Mouse (Mus musculus) adrenal gland, adult (tissue): ENCODE measurements around the gene Ak7.
A peak's percentile ranks its signal among the peaks of the same experiment; 100 is the strongest.

Source experiments
- DNase-seq, 2 experiments: peaks; one replicate each; pipeline ENCODE4 v3.0.0; 2022 to 2023; ENCODE audit warnings: low spot score in 1 of 2; ENCODE audit not compliant: inconsistent age in 2 of 2

Ak7 gene

DNA sequence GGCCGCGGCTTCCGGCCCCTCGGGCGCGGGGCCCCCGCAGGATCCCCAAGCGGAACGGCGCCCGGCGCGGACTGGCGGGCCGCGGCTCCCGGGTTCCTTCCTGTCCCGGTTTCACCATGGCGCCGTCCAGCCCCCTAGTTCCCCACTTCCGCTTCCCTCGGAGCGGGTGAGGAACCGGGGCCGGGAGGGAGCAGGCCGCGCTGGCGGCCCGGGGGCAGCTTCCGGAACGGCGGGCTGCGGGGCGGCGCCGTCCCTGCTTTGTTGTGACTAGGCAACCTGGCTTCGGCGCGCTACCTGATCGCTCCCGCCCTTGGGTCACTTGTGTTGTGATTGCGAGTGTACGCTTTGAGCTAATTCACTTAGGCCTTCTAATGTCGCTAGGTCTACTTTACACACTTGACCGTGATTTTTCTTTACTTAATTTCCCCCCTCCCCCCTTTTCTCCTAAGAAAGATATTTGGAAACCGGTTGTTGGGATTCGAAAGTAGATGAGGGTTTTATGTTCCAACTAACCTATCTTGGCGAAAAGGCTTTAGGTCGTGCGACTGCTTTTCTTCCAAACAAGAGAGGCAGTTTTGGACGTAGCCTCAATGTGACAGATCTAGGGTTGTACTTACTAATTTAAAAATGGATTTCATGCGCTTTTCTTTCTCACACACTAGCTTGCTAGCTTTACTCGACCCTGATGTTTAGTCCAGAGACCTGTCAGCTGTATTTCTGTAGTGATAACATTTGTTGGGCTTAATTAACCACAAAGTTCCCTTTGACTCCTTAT is 79.4 kb downstream of the Ak7 start:
- DNase-seq = peak; percentile 67 to 85

DNA sequence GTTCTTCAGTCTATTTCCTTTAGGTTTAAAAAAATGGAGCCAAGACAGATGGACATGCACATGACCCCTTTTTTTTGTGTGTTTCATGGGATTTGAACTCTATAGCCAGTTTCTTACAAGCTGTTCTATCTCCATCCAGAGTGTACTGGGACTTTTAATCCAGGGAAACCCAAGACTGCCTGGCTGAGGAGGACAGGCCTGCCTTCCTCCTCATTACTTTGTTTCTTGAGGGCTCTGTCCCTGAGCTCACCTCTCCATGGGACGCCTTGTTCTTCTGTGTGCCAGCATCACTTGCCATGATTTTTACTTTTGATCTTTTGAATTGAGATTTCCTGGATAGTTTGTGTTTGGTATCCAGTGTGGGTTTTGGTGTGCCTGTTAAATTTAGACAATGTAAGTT is 80.3 kb downstream of the Ak7 start:
- peak in 1 of 2 experiments; percentile 51 for DNase-seq

DNA sequence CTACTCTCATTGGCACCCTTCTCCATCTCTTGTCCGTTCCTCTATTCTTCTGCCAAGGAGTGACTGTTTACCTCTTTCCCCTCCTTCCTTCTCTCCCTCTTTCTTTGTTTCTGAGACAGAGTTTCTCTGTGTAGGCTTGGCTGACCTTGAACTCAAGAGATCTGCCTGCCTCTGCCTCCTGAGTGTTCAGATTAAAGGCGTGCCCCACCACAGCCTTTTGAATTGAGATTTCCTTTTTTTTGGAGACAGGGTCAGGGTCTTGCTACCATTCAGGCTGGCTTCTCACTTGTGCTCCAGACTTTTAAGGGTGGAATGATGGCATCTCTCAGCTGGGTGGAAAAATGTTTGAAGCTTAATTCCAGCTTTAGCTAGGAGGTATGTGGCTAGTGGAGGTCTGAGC is 81.8 kb downstream of the Ak7 start:
- DNase-seq = no peak

DNA sequence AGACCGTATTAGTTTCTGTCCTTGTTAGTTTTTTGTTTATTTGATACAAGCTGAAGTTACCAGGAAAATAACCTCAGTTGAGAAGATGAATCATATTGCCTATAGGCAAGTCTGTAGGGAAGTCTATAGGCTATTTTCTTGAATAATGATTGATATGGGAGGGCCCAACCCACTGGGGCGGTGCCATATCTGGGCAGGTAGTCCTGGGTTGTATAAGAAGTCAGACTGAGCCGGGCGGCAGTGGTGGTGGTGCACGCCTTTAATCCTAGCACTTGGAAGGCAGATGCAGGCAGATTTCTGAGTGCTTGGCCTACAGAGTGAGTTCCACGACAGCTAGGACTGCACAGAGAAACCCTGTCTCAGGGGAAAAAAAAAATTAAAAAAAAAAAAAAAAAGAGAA is 84.1 kb downstream of the Ak7 start:
- no peak for DNase-seq

- DNase-seq = no peak
Observed at GRCm38 (mm10) chr12:105794896-105795295, 89.1 kb downstream of the Ak7 start.

GRCm38 (mm10) chr12:105798001-105798400 is 92.2 kb downstream of the Ak7 start:
- peak in 1 of 2 experiments; percentile 57 for DNase-seq

GRCm38 (mm10) chr12:105805790-105806189 is 100.0 kb downstream of the Ak7 start:
- DNase-seq = no peak

GRCm38 (mm10) chr12:105806205-105806604 is 100.4 kb downstream of the Ak7 start:
- DNase-seq = no peak

DNA sequence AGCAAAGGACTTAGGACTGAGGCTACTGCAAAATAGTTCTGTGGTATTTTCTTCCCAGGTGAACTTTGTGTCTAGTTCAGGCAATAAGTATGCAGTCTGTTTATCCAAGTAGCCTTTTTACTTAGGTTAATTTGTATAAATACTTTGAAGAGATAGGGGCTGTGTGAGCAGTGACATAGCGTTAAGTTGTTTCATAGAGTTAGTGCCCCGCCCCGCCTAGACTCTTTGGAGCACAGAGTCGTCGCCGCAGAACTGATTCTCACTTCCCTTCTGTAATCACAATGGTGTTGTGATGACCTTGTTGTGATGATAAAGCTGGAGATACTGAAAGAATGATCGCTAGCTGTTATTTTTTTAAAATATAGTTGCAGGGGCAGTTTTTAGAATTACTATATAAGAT is 101.6 kb downstream of the Ak7 start:
- DNase-seq = no peak

GRCm38 (mm10) chr12:105808945-105809344 is 103.2 kb downstream of the Ak7 start:
- no peak for DNase-seq

DNA sequence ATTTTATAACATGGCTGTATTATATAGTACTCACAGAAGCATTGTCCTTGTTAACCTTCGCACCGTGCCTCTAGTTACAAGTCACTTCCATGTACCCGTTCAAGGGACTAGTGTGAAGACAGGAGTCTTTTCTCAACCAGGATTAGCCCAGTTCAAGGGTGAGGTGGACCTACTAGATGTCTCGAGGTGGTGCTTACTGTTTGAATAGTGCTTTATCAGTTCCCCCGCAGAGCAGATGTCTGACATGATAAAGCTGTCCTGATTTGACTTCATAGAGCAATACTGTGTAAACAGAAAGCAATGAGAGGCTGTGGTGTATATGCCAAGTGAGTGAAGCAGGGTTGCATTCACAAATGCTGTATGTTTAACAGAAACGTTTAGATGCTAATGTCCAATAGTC is 104.8 kb downstream of the Ak7 start:
- no peak for DNase-seq

GRCm38 (mm10) chr12:105813957-105814356 is 108.2 kb downstream of the Ak7 start:
- DNase-seq = peak; percentile 62 to 72

DNA sequence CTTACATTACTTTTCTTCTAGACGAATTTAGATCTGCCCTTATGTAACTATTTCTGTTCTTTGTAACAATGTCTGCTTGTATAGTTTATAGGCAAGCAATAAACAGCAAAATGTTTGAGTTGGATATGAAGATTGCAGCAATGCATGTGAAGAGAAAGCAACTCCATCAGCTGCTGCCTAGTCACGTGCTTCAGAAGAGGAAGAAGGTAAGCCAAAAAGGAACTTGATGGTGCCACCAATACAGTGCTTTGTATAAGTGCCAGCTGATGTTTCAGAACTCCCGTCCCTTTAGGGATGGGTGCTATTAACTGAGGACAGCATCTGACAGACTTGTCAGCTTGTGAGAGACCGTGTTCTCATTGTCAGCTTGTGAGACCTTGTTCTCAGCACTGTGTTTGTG is 117.7 kb downstream of the Ak7 start:
- no peak for DNase-seq

- no peak for DNase-seq
Observed at GRCm38 (mm10) chr12:105824743-105825142, 119.0 kb downstream of the Ak7 start.

GRCm38 (mm10) chr12:105825266-105825665 is 119.5 kb downstream of the Ak7 start:
- no peak for DNase-seq
